Mouse (Mus musculus) lung, embryonic 14.5 days (tissue): ENCODE measurements around the gene Mapk12. TPM values are rescaled to one million over a fixed set of nuclear protein-coding genes. Genes with fewer than 3 reads are reported as not detected.

Source experiments
- ATAC-seq: fragments of 200-750 bp; cut with Nextera tagmentation; 2 replicates; pipeline ENCODE4 v1.8.0; 2017; ENCODE audit warnings: mild to moderate bottlenecking, moderate TSS enrichment, moderate library complexity; ENCODE audit not compliant: insufficient read depth
- DNase-seq: peaks from one replicate; pipeline ENCODE4 v3.0.0-alpha.2; 2015
- H3K27ac ChIP-seq: fragments of 300-500 bp; sonication (generic); 2 replicates; pipeline ENCODE4 v1.5.1; 2014; ENCODE audit warnings: low read depth, mild to moderate bottlenecking, moderate library complexity
- H3K27me3 ChIP-seq: fragments of 300-500 bp; sonication (generic); 2 replicates; pipeline ENCODE4 v1.6.1; 2014; ENCODE audit warnings: low read length, control low read depth; ENCODE audit not compliant: insufficient read depth
- H3K36me3 ChIP-seq: fragments of 300-500 bp; sonication (generic); 2 replicates; pipeline ENCODE4 v1.6.1; 2014; ENCODE audit warnings: control low read depth; ENCODE audit not compliant: insufficient read depth
- H3K4me1 ChIP-seq: fragments of 300-500 bp; sonication (generic); 2 replicates; pipeline ENCODE4 v1.6.1; 2014; ENCODE audit warnings: antibody characterized with exemption, control low read depth; ENCODE audit not compliant: insufficient read depth
- H3K4me2 ChIP-seq: fragments of 300-500 bp; sonication (generic); 2 replicates; pipeline ENCODE4 v1.6.1; 2014; ENCODE audit warnings: mild to moderate bottlenecking
- H3K4me3 ChIP-seq: fragments of 300-500 bp; sonication (generic); 2 replicates; pipeline ENCODE4 v1.5.1; 2014; ENCODE audit warnings: low read depth, low read length
- H3K9ac ChIP-seq: fragments of 300-500 bp; sonication (generic); 2 replicates; pipeline ENCODE4 v1.6.1; 2014
- H3K9me3 ChIP-seq: fragments of 300-500 bp; sonication (generic); 2 replicates; pipeline ENCODE4 v1.6.1; 2016; ENCODE audit warnings: low read depth, low read length, control low read depth
- CTCF ChIP-seq: IDR thresholded peaks from 2 replicates; pipeline ENCODE4 v1.5.1; 2016; ENCODE audit warnings: antibody characterized with exemption, low read depth
- WGBS: fragments of 180-500 bp; shearing (Covaris S2); extraction: QIAGEN DNeasy Blood & Tissue Kit; methylation state at CpG from one replicate; pipeline ENCODE4 v1.1.7; 2014; 5-methylcytosine and 5-hydroxymethylcytosine counted together
- microRNA-seq: library from miRNA; unstranded; fragments of <30 nt; microRNA quantifications from one replicate; pipeline ENCODE4, GENCODE M21; 2016; ENCODE audit warnings: borderline number of aligned reads
- polyA plus RNA-seq: library from polyadenylated mRNA; unstranded; fragments of >200 nt; fragmentation: Nextera tagmentation; extraction: Ambion mirVana; gene quantifications from 2 replicates; pipeline ENCODE4 v1.2.1, GENCODE M21; 2014

The Mapk12 gene
- polyA plus RNA-seq, 1 experiment from 2014 or later = 11.4 TPM

- no peaks in the 10 kb centered on the region for H3K9me3 ChIP-seq
- H3K27ac ChIP-seq = peak within 1 kb of the TSS; percentile 58
- peak within 1 kb of the TSS; percentile 91 for H3K4me3 ChIP-seq
- peaks cover 46% of the 10 kb centered on the region for H3K36me3 ChIP-seq
- H3K9ac ChIP-seq = peak within 1 kb of the TSS; percentile 89
- H3K27me3 ChIP-seq = no peaks in the 10 kb centered on the region
- no peak for TF ChIP-seq CTCF
- peak within 1 kb of the TSS; percentile 97 for H3K4me2 ChIP-seq
- WGBS = 2% methylated on average over 38 of the region's 38 CpGs
- peak; percentile 95 for DNase-seq
- peaks cover 4% of the 10 kb centered on the region; the same call in 1 of the 2 replicates for H3K4me1 ChIP-seq
- peak; percentile 97 for ATAC-seq
These were observed 51.8 kb downstream of the Mapk12 start, which contains the start of gene Selenoo for GRCm38 (mm10) chr15:89088607-89089247. Gene Selenoo, plus strand, starts transcription at chr15:89089084.

- H3K27ac ChIP-seq = no peak overlapping the region
- H3K36me3 ChIP-seq = peaks cover 64% of the 10 kb centered on the region
- H3K27me3 ChIP-seq = no peaks in the 10 kb centered on the region
- peaks cover 2% of the 10 kb centered on the region; the same call in 1 of the 2 replicates for H3K4me1 ChIP-seq
- no peak overlapping the region for H3K4me3 ChIP-seq
- TF ChIP-seq CTCF = no peak
- no peak for DNase-seq
- no peak for ATAC-seq
- 86% methylated on average over 2 of the region's 2 CpGs for WGBS
- H3K9me3 ChIP-seq = no peaks in the 10 kb centered on the region
- no peak overlapping the region for H3K4me2 ChIP-seq
- no peak overlapping the region for H3K9ac ChIP-seq
These were observed 55.7 kb downstream of the Mapk12 start for GRCm38 (mm10) chr15:89084826-89085225.

GRCm38 (mm10) chr15:89083906-89084305 lies 56.6 kb downstream of the Mapk12 start:
- H3K27ac ChIP-seq = no peak overlapping the region
- H3K4me3 ChIP-seq = no peak overlapping the region
- ATAC-seq (no peak), DNase-seq (no peak)
- no peaks in the 10 kb centered on the region for H3K4me1 ChIP-seq
- 83% methylated on average over 1 of the region's 1 CpGs for WGBS
- H3K4me2 ChIP-seq = no peak overlapping the region
- H3K27me3 ChIP-seq = no peaks in the 10 kb centered on the region
- H3K9ac ChIP-seq = no peak overlapping the region
- H3K36me3 ChIP-seq = peaks cover 70% of the 10 kb centered on the region
- TF ChIP-seq CTCF = no peak
- H3K9me3 ChIP-seq = no peaks in the 10 kb centered on the region

Small RNA genes lying within 50 kb of the gene (microRNA-seq; reads per million reads assigned to microRNA genes)
- gene Mir6958 (1.4 reads per million), gene Mir7118 (0.71 reads per million)

Other genes with a start within 250 kb of the Mapk12 start
- gene Ttll8, start 186.3 kb downstream of the Mapk12 start, polyA plus RNA-seq = not detected in 2 replicates
- not detected in 2 replicates for gene Mlc1, start 161.7 kb downstream of the Mapk12 start, polyA plus RNA-seq
- gene Mov10l1, start 157.8 kb downstream of the Mapk12 start, polyA plus RNA-seq = 0.89 TPM in 1 of 2 replicates, not detected in the other
- gene Panx2, start 81.0 kb downstream of the Mapk12 start, polyA plus RNA-seq = 0.22 and 0.34 TPM in 2 replicates
- 48.6 and 51.6 TPM in 2 replicates for gene Trabd, start 65.6 kb downstream of the Mapk12 start, polyA plus RNA-seq
- 18.7 and 21.5 TPM in 2 replicates for gene Selenoo, start 51.6 kb downstream of the Mapk12 start, polyA plus RNA-seq
- gene Tubgcp6, start 17.6 kb downstream of the Mapk12 start, polyA plus RNA-seq = 18.4 and 19.8 TPM in 2 replicates
- gene Hdac10, start 12.0 kb downstream of the Mapk12 start, polyA plus RNA-seq = 18.8 and 19.7 TPM in 2 replicates
- gene Mapk11, start 8.9 kb upstream of the Mapk12 start, polyA plus RNA-seq = 11.3 and 13.3 TPM in 2 replicates
- gene Plxnb2, start 40.1 kb upstream of the Mapk12 start, polyA plus RNA-seq = 149 and 156 TPM in 2 replicates
- 9.2 and 11.0 TPM in 2 replicates for gene Dennd6b, start 55.8 kb upstream of the Mapk12 start, polyA plus RNA-seq
- gene Ppp6r2, start 70.8 kb upstream of the Mapk12 start, polyA plus RNA-seq = 25.6 and 27.8 TPM in 2 replicates
- 56.5 and 71.3 TPM in 2 replicates for gene Sbf1, start 174.6 kb upstream of the Mapk12 start, polyA plus RNA-seq
- gene Adm2, start 182.0 kb upstream of the Mapk12 start, polyA plus RNA-seq = 0.33 and 0.53 TPM in 2 replicates
- not detected in 2 replicates for gene Miox, start 193.7 kb upstream of the Mapk12 start, polyA plus RNA-seq
- gene Lmf2, start 215.0 kb upstream of the Mapk12 start, polyA plus RNA-seq = 59.1 and 63.7 TPM in 2 replicates
- 157 and 168 TPM in 2 replicates for gene Ncaph2, start 215.0 kb upstream of the Mapk12 start, polyA plus RNA-seq
- gene Sco2, start 233.1 kb upstream of the Mapk12 start, polyA plus RNA-seq = 4.5 and 7.5 TPM in 2 replicates
- 0.96 and 1.5 TPM in 2 replicates for gene Tymp, start 236.3 kb upstream of the Mapk12 start, polyA plus RNA-seq
- 1.1 and 1.3 TPM in 2 replicates for gene Odf3b, start 238.6 kb upstream of the Mapk12 start, polyA plus RNA-seq
- not detected in 2 replicates for gene Klhdc7b, start 244.2 kb upstream of the Mapk12 start, polyA plus RNA-seq